Mouse (Mus musculus) stomach, postnatal 0 days (tissue): ENCODE data around the gene BC005624. TPM values are rescaled to one million over a fixed set of nuclear protein-coding genes. Genes with fewer than 3 reads are reported as not detected.

ENCODE experiments used
- ATAC-seq: fragments of 200-750 bp; cut with Nextera tagmentation; 2 replicates; pipeline ENCODE4 v1.8.0; 2017; ENCODE audit not compliant: low FRiP score, low TSS enrichment
- DNase-seq: peaks from one replicate; pipeline ENCODE4 v3.0.0-alpha.2; 2016; ENCODE audit warnings: low spot score
- H3K27ac ChIP-seq: fragments of 300-500 bp; sonication (generic); replicated peaks from 2 replicates; pipeline ENCODE4 v1.5.1; 2014; ENCODE audit warnings: mild to moderate bottlenecking, control low read depth
- H3K27me3 ChIP-seq: fragments of 300-500 bp; sonication (generic); 2 replicates; pipeline ENCODE4 v1.6.1; 2014; ENCODE audit warnings: low read length; ENCODE audit not compliant: control insufficient read depth, insufficient read depth
- H3K36me3 ChIP-seq: fragments of 300-500 bp; sonication (generic); 2 replicates; pipeline ENCODE4 v1.6.1; 2014; ENCODE audit warnings: low read length, mixed read lengths; ENCODE audit not compliant: control insufficient read depth, insufficient read depth
- H3K4me1 ChIP-seq: fragments of 300-500 bp; sonication (generic); replicated peaks from 2 replicates; pipeline ENCODE4 v1.6.1; 2014; ENCODE audit warnings: antibody characterized with exemption; ENCODE audit not compliant: control insufficient read depth, insufficient read depth
- H3K4me2 ChIP-seq: fragments of 300-500 bp; sonication (generic); replicated peaks from 2 replicates; pipeline ENCODE4 v1.6.1; 2014; ENCODE audit warnings: low read depth, mild to moderate bottlenecking, control low read depth, moderate library complexity
- H3K4me3 ChIP-seq: fragments of 300-500 bp; sonication (generic); 2 replicates; pipeline ENCODE4 v1.5.1; 2014; ENCODE audit warnings: low read depth, low read length, control low read depth
- H3K9ac ChIP-seq: fragments of 300-500 bp; sonication (generic); 2 replicates; pipeline ENCODE4 v1.6.1; 2014; ENCODE audit warnings: mild to moderate bottlenecking, low read length, control low read depth, mixed read lengths
- H3K9me3 ChIP-seq: fragments of 300-500 bp; sonication (generic); 2 replicates; pipeline ENCODE4 v1.6.1; 2016; ENCODE audit warnings: low read length; ENCODE audit not compliant: control insufficient read depth
- CTCF ChIP-seq: IDR thresholded peaks from 2 replicates; pipeline ENCODE4 v1.5.1; 2016; ENCODE audit warnings: antibody characterized with exemption, low read depth, mild to moderate bottlenecking, moderate library complexity
- EP300 ChIP-seq: optimal IDR thresholded peaks from 2 replicates; pipeline ENCODE3; 2016; ENCODE audit warnings: antibody characterized with exemption
- WGBS: fragments of 180-500 bp; shearing (Covaris S2); extraction: QIAGEN DNeasy Blood & Tissue Kit; methylation state at CpG from one replicate; pipeline ENCODE4 v1.1.7; 2014; 5-methylcytosine and 5-hydroxymethylcytosine counted together
- polyA plus RNA-seq: library from polyadenylated mRNA; unstranded; fragments of >200 nt; fragmentation: Nextera tagmentation; extraction: Ambion mirVana; gene quantifications from 2 replicates; pipeline ENCODE4 v1.2.1, GENCODE M21; 2015

BC005624 gene
- 29.5 TPM in 2 replicates for polyA plus RNA-seq

- Histone ChIP-seq H3K36me3 (0 out of 2 replicates have a peak, but pooled peaks cover 4% of the 10 kb centered on the region), H3K4me3 (peak within 1 kb of the TSS; percentile 73), H3K4me1 (peaks cover 8% of the 10 kb centered on the region; the same call in 1 of the 2 replicates), H3K27ac (peak within 1 kb of the TSS; percentile 81), H3K9me3 (no peaks in the 10 kb centered on the region), H3K27me3 (no peaks in the 10 kb centered on the region), H3K9ac (peak within 1 kb of the TSS; percentile 71), H3K4me2 (peak within 1 kb of the TSS; percentile 90)
- ATAC-seq (peak; percentile 98), DNase-seq (peak; percentile 100)
- no peak for TF ChIP-seq EP300
- TF ChIP-seq CTCF, result peak; percentile 55
- under 1% methylated on average over 64 of the region's 66 CpGs for WGBS
Observed at GRCm38 (mm10) chr2:30981790-30982513, at the start of gene BC005624, which contains the start of gene Usp20. TSS of gene BC005624 (minus strand) at chr2:30982201. TSS of gene Usp20 (plus strand) at chr2:30982279.

GRCm38 (mm10) chr2:31026642-31027041, 44.6 kb upstream of the BC005624 start:
- DNase-seq (no peak), ATAC-seq (no peak)
- no peaks in the 10 kb centered on the region for H3K27me3 ChIP-seq
- no peak overlapping the region for H3K9ac ChIP-seq
- H3K4me2 ChIP-seq, result no peak overlapping the region
- WGBS, result 46% methylated on average over 8 of the region's 8 CpGs
- no peak overlapping the region for H3K4me3 ChIP-seq
- no peak for TF ChIP-seq CTCF
- no peak for TF ChIP-seq EP300
- H3K9me3 ChIP-seq, result no peaks in the 10 kb centered on the region
- H3K27ac ChIP-seq, result peak overlapping the region; percentile 58
- peaks cover 9% of the 10 kb centered on the region; the same call in 1 of the 2 replicates for H3K36me3 ChIP-seq
- H3K4me1 ChIP-seq, result no peaks in the 10 kb centered on the region

- Histone ChIP-seq H3K4me3 (no peak overlapping the region), H3K4me2 (no peak overlapping the region), H3K27me3 (no peaks in the 10 kb centered on the region), H3K9ac (no peak overlapping the region), H3K27ac (0 out of 2 replicates have a peak overlapping the region, but pooled peaks have one; percentile 35), H3K4me1 (no peaks in the 10 kb centered on the region), H3K9me3 (no peaks in the 10 kb centered on the region), H3K36me3 (peaks cover 6% of the 10 kb centered on the region; the same call in 1 of the 2 replicates)
- ATAC-seq (no peak), DNase-seq (no peak)
- 65% methylated on average over 3 of the region's 3 CpGs for WGBS
- TF ChIP-seq EP300 (no peak), CTCF (no peak)
Observed at GRCm38 (mm10) chr2:31025458-31025857, 43.5 kb upstream of the BC005624 start.

GRCm38 (mm10) chr2:31024618-31025370, 42.8 kb upstream of the BC005624 start:
- Histone ChIP-seq H3K9me3 (no peaks in the 10 kb centered on the region), H3K9ac (no peak overlapping the region), H3K4me2 (no peak overlapping the region), H3K36me3 (peaks cover 8% of the 10 kb centered on the region; the same call in 1 of the 2 replicates), H3K27me3 (no peaks in the 10 kb centered on the region), H3K27ac (no peak overlapping the region), H3K4me1 (no peaks in the 10 kb centered on the region), H3K4me3 (no peak overlapping the region)
- DNase-seq (peak; percentile 53), ATAC-seq (peak; percentile 44; the same call in 1 of the 2 replicates)
- TF ChIP-seq CTCF (peak; percentile 96), EP300 (no peak)
- WGBS, result 25% methylated on average over 5 of the region's 5 CpGs

- H3K4me3 ChIP-seq, result no peak overlapping the region
- ATAC-seq (no peak), DNase-seq (no peak)
- no peaks in the 10 kb centered on the region for H3K9me3 ChIP-seq
- H3K4me1 ChIP-seq, result no peaks in the 10 kb centered on the region
- H3K27me3 ChIP-seq, result no peaks in the 10 kb centered on the region
- no peak overlapping the region for H3K9ac ChIP-seq
- H3K4me2 ChIP-seq, result no peak overlapping the region
- peaks cover 5% of the 10 kb centered on the region; the same call in 1 of the 2 replicates for H3K36me3 ChIP-seq
- no peak overlapping the region for H3K27ac ChIP-seq
- TF ChIP-seq CTCF (no peak), EP300 (no peak)
- WGBS, result 81% methylated on average over 5 of the region's 5 CpGs
Observed at GRCm38 (mm10) chr2:31023940-31024339, 41.9 kb upstream of the BC005624 start.
